Mouse (Mus musculus): ENCODE measurements at regions not wholly inside any gene's neighbourhood (a gene's known extent, or its start where the extent isn't known, plus 50 kb on each side); places are given as distances from the start of the nearest gene placed in this dataset.

- no peaks in the 10 kb centered on the region for H3K79me2 ChIP-seq (ENCODE audit: control insufficient read depth, insufficient read depth, low read length, poor library complexity)
- TF ChIP-seq CTCF (IDR thresholded peaks at IDR 0.05 in 2 of 3, conservative IDR thresholded peaks at IDR 0.05 in 1 of 3; ENCODE audit: control insufficient read depth in 1 of 3, insufficient read depth in 1 of 3, low read depth in 2 of 3, low read length in 3 of 3, poor library complexity in 1 of 3, severe bottlenecking in 1 of 3) = no peak
- no peak for TF ChIP-seq JUND (IDR thresholded peaks at IDR 0.05; ENCODE audit: low read depth, low read length)
- no peak for TF ChIP-seq BHLHE40 (IDR thresholded peaks at IDR 0.05; ENCODE audit: borderline replicate concordance, low read depth, low read length)
- no peak for TF ChIP-seq TCF12 (IDR thresholded peaks at IDR 0.05; ENCODE audit: low read depth, low read length)
- TF ChIP-seq POLR2AphosphoS2 (IDR thresholded peaks at IDR 0.05; ENCODE audit: low read length) = no peak
- H3K4me1 ChIP-seq (ENCODE audit: control insufficient read depth in 1 of 2, insufficient read depth in 2 of 2, low read length in 2 of 2) = no peaks in the 10 kb centered on the region
- H3K27ac ChIP-seq (ENCODE audit: control insufficient read depth, low read depth, low read length) = no peak overlapping the region
- no peaks in the 10 kb centered on the region for H3K27me3 ChIP-seq (ENCODE audit: control insufficient read depth in 1 of 2, insufficient read depth in 2 of 2, low read length in 2 of 2)
- H3K9me3 ChIP-seq (replicated peaks; ENCODE audit: insufficient read depth, low read length) = no peaks in the 10 kb centered on the region
- H3K4me3 ChIP-seq (ENCODE audit: control insufficient read depth in 1 of 2, insufficient read depth in 1 of 2, low read depth in 2 of 2, low read length in 2 of 2) = no peak overlapping the region
- DNase-seq (ENCODE audit: low read depth, low spot score) = no peak
- H3K36me3 ChIP-seq (ENCODE audit: control insufficient read depth in 1 of 2, insufficient read depth in 2 of 2, low read length in 2 of 2) = no peaks in the 10 kb centered on the region
- H3K9ac ChIP-seq (ENCODE audit: control insufficient read depth, low read depth, low read length, poor library complexity, severe bottlenecking) = no peak overlapping the region
These were observed 297.0 kb downstream of the Edem1 start for GRCm38 (mm10) chr6:109125447-109125846.

GRCm38 (mm10) chr6:109127203-109127602 is 298.8 kb downstream of the Edem1 start:
- Histone ChIP-seq H3K4me3 (ENCODE audit: control insufficient read depth in 1 of 2, insufficient read depth in 1 of 2, low read depth in 2 of 2, low read length in 2 of 2) (no peak overlapping the region), H3K27ac (ENCODE audit: control insufficient read depth, low read depth, low read length) (no peak overlapping the region), H3K27me3 (ENCODE audit: control insufficient read depth in 1 of 2, insufficient read depth in 2 of 2, low read length in 2 of 2) (no peaks in the 10 kb centered on the region), H3K36me3 (ENCODE audit: control insufficient read depth in 1 of 2, insufficient read depth in 2 of 2, low read length in 2 of 2) (no peaks in the 10 kb centered on the region), H3K9me3 (replicated peaks; ENCODE audit: insufficient read depth, low read length) (no peaks in the 10 kb centered on the region), H3K4me1 (ENCODE audit: control insufficient read depth in 1 of 2, insufficient read depth in 2 of 2, low read length in 2 of 2) (no peaks in the 10 kb centered on the region), H3K79me2 (ENCODE audit: control insufficient read depth, insufficient read depth, low read length, poor library complexity) (no peaks in the 10 kb centered on the region), H3K9ac (ENCODE audit: control insufficient read depth, low read depth, low read length, poor library complexity, severe bottlenecking) (no peak overlapping the region)
- DNase-seq (ENCODE audit: low read depth, low spot score) = no peak
- no peak for TF ChIP-seq EP300 (IDR thresholded peaks at IDR 0.05; ENCODE audit: low read depth in 1 of 2, low read length in 2 of 2)
- no peak for TF ChIP-seq MEF2A (IDR thresholded peaks at IDR 0.05; ENCODE audit: extremely low read depth, insufficient replicate concordance, low read depth, low read length, poor library complexity, severe bottlenecking)
- no peak for TF ChIP-seq MXI1 (IDR thresholded peaks at IDR 0.05; ENCODE audit: low read depth, low read length)

- Histone ChIP-seq H3K9ac (ENCODE audit: control insufficient read depth, low read depth, low read length, poor library complexity, severe bottlenecking) (no peak overlapping the region), H3K27ac (ENCODE audit: control insufficient read depth, low read depth, low read length) (no peak overlapping the region), H3K36me3 (ENCODE audit: control insufficient read depth in 1 of 2, insufficient read depth in 2 of 2, low read length in 2 of 2) (no peaks in the 10 kb centered on the region), H3K4me1 (ENCODE audit: control insufficient read depth in 1 of 2, insufficient read depth in 2 of 2, low read length in 2 of 2) (no peaks in the 10 kb centered on the region), H3K9me3 (replicated peaks; ENCODE audit: insufficient read depth, low read length) (no peaks in the 10 kb centered on the region), H3K79me2 (ENCODE audit: control insufficient read depth, insufficient read depth, low read length, poor library complexity) (no peaks in the 10 kb centered on the region), H3K4me3 (ENCODE audit: control insufficient read depth in 1 of 2, insufficient read depth in 1 of 2, low read depth in 2 of 2, low read length in 2 of 2) (no peak overlapping the region), H3K27me3 (ENCODE audit: control insufficient read depth in 1 of 2, insufficient read depth in 2 of 2, low read length in 2 of 2) (no peaks in the 10 kb centered on the region)
- TF ChIP-seq UBTF (IDR thresholded peaks at IDR 0.05; ENCODE audit: borderline replicate concordance, insufficient read depth, low read depth, low read length) (no peak), USF2 (IDR thresholded peaks at IDR 0.05; ENCODE audit: borderline replicate concordance in 1 of 2, insufficient read depth in 1 of 2, low read depth in 1 of 2, low read length in 2 of 2) (no peak), MAZ (IDR thresholded peaks at IDR 0.05; ENCODE audit: low read depth, low read length) (no peak)
- DNase-seq (ENCODE audit: low read depth, low spot score) = no peak
These were observed 317.7 kb downstream of the Edem1 start for GRCm38 (mm10) chr6:109146111-109146510.

Data from MEL (cell line).